Mouse (Mus musculus) A20 (cell line): ENCODE results near the gene Nop53.
A peak's percentile ranks its signal among the peaks of the same experiment; 100 is the strongest.

ENCODE experiments used
- DNase-seq: peaks from one replicate; pipeline ENCODE4 v3.0.0-alpha.2; 2011; ENCODE audit warnings: low read depth, low spot score

The Nop53 gene

DNA sequence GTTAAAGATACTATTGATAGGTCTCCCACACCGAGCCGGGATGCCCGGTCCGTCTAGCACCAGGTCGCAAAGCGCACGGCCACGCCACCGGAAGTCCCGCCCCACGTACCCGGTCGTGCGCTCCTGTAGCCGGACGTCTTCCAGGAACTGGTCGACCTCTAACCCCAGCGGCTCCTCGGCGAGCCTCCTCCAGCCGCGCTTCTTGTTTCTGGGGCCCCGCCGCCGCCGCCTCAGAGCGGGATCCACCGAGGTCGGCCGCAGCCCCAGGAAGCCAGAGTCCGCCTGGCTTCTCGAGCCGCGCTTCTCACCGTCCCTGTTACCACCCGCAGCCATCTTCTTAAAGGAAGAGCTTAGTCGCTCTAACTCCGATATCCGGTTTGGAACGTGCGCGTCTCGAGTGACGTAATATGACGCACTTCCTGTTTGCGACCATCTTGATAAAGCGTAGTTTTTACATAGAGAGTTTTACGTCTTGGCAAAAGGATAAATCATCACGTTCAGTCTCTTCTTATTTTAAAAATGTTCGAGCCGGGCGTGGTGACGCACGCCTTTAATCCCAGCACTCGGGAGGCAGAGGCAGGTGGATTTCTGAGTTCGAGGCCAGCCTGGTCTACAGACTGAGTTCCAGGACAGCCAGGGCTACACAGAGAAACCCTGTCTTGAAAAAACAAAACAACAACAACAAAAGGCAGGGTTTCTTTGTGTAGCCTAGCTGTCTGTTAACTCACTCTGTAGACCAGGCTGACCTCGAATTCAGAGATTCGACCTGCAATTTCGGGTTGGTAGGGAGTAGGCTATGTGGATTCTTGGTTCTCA is at the start of gene Nop53:
Gene Nop53, minus strand, starts transcription at position 354 of the 816 bp plus-strand sequence.
- peak; percentile 99 for DNase-seq

DNA sequence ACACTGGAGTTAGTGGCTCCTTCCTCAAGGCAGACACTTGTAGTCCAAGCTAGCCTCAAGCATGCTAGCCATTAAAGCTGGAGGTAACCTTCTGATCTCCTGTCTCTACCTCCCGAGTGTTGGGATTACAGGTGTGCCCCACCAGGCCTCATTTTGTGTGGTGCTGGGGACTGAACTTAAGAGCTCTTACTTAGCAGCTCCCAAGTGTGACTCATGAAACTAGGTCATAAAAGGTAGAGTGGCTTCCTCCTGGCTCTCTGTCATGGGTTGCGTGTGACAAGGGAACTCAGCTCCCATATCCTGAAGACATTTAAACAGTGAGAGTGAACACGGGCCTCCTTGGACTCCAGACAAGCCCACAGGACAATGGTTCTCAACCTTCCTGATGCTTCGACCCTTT is 47.9 kb upstream of the Nop53 start:
- no peak for DNase-seq

DNA sequence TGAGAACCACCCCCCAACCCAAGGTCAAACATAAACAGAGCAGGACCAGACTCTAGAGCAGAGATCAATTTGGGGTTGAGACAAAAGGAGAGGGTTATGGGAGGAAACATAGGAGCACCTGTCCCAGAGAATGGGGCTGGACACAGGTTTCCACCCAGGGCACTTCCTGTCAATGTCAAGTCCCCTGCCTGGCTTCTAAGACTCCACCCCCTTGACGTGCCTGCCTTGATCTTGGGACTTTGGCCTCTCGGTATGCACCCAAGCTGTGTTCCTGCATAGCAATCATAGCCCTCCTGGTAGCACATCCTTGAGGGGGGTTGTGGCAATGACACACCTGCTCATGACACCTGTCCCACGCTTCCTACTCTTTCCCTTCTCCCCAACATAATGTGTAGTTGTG is 47.3 kb upstream of the Nop53 start:
- no peak for DNase-seq

GRCm38 (mm10) chr7:15991764-15992163 is 45.9 kb upstream of the Nop53 start:
- no peak for DNase-seq

GRCm38 (mm10) chr7:15987661-15988356 is 41.9 kb upstream of the Nop53 start:
- DNase-seq = no peak

DNA sequence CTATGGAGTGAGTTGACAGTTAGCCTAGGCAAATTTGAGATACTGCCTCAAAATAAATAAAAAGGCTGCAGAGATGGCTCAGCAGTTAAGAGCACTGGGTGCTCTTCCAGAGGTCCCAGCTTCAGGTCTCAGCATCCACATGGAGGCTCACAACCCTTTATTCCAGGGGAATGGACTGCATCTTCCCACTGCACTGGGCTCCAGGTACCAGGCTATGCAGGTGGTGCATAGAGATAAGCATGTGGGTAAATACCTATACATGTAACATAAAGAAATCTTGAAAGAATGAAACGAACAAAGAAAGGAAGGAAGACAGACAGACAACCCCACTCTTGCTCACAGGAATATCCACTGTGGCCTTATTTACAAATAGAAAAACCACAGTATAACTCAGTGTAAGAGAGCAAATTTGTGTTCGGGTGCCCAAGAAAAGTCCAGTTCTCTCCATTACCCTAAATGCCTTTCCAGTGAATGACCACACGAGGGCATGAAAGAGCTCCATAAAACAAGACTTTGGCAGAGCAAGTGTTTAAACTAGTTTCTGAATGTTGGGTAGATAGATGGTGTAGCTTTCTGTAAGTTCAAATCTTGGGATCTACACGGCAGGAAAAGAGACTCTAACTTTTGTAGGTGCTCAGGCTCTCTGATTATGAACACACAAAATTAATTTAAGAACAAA is 37.0 kb upstream of the Nop53 start:
- DNase-seq = peak; percentile 59

- no peak for DNase-seq
Observed at GRCm38 (mm10) chr7:15981538-15981937, 35.7 kb upstream of the Nop53 start.

- no peak for DNase-seq
Observed at GRCm38 (mm10) chr7:15980246-15980645, 34.4 kb upstream of the Nop53 start.

DNA sequence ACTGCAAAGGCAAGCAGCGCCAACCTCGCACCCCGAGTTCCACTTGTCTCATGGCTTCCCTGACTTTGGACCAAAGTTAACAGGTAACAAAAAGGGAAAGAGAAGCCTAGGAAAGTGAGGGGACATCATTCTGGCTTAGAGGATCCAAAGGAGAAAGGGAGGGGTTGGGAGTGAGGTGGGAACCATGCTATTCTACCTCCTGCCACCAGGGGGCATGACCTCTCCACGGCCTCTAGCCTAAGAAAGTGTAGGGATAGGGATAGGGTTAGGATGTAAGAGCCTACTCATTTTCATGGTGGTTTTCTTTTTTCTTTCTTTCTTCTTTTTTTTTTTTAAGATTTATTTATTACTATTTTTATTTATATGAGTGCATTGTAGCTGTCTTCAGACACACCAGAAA is 30.0 kb upstream of the Nop53 start:
- peak; percentile 39 for DNase-seq

DNA sequence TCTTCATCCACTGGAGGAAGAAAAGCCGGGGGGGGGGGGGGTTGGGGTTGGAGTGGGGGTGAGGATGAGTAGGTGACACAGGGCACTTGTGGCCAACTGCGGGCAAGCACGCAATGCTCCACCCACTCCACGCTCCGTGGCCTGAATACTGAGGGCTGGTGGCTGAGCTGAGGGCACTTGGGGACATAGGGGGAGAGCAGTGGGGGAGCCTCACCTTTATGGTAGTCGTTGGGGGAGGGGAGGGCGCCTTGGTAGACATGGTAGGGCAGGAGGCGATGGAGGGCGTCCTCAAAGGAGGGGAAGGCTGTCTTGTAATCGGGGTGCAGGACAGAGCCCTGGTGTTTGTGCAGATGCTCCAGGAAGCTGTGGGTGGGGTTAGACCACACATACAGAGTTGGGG is 29.6 kb upstream of the Nop53 start:
- no peak for DNase-seq

- DNase-seq = peak; percentile 56
Observed at GRCm38 (mm10) chr7:15974712-15975111, 28.8 kb upstream of the Nop53 start.

DNA sequence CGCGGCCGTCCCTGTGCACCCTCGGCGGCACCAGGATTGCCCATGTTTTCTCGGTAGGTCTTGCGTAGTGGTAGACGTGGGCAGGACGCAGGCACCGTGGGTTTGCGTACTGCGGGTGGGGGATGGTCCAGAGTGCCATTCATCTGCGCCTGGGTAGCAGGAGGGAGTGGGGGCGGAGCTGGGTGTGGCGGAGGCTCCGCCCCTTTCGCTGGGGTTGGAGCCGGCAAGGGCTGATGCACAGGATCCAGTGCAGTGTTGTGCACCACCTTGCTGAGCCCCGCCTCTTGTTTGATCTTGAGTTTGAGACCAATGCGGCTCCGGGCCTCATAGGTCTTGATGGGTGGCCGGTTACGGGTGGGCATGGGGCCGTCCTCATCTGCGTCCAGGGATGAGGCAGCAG is 26.4 kb upstream of the Nop53 start:
- no peak for DNase-seq

GRCm38 (mm10) chr7:15969674-15970073 is 23.8 kb upstream of the Nop53 start:
- peak; percentile 54 for DNase-seq

DNA sequence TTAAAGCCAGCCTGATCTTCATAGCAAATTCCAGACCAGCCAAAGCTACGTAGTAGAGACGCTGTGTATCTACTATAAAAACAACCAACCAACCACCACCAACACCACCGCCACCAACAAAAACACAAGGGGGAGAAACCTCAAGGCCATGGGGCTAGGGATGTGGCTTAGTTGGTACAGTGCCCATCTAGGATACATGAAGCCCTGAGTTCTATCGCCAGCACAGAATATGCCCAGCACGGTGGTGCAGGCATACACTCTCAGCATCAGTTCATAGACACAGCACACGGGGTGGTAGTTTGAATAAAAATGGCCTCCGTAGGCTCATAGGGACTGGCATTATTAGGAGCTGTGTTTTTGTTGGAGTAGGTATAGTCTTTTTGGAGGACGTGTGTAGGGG is 22.4 kb upstream of the Nop53 start:
- DNase-seq = no peak

DNA sequence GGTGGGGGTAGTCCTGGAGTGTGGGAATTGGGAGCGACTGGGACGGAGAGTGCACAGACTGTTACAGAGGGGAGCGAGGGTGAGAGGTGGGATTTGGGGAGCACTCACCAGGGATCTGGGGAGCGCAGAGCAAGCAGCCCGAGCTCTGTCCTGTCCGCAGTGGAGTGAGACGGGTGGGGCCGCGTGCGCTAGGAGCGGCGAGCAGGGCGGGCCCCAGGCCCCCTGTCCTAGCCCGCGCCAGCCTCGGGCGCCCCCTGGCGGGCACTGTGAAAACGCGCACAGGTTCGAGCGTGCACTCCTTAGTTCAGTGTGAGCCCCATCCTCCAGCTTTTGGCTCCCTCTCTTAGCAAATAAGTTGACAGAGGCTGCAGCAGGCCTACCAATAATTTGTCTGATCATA is 21.4 kb upstream of the Nop53 start, which contains the start of gene Ehd2:
Gene Ehd2, minus strand, starts transcription at position 256 of the 400 bp plus-strand sequence.
- peak; percentile 77 for DNase-seq

- DNase-seq = no peak
Observed at GRCm38 (mm10) chr7:15966489-15966888, 20.6 kb upstream of the Nop53 start.

GRCm38 (mm10) chr7:15963798-15964652 is 18.2 kb upstream of the Nop53 start:
- peak; percentile 64 for DNase-seq

- no peak for DNase-seq
Observed at GRCm38 (mm10) chr7:15962311-15963288, 16.7 kb upstream of the Nop53 start.

- no peak for DNase-seq
Observed at GRCm38 (mm10) chr7:15961798-15962197, 15.9 kb upstream of the Nop53 start.

DNA sequence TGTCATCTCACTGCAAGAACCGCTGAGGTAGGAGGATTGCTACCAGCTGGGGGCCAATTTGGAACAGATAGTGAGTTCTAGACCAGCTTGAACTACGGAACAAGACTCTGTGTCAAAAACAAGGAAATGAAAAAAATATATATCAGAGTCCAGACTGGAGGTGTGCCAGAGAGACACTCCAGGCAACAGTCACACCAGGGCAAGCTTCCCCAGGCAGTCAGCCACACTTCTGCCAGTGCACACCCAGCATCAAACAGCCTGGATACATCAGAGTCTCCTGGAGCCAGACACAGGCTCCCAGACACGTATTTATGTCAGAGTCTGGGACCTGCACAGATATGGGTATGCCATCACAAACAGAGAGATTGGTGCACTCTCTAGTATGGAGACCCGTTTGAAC is 15.4 kb upstream of the Nop53 start:
- DNase-seq = no peak
